Mouse (Mus musculus) embryonic facial prominence, embryonic 10.5 days (tissue): ENCODE measurements around the gene Ppp1r27. TPM values are rescaled to one million over a fixed set of nuclear protein-coding genes. Genes with fewer than 3 reads are reported as not detected.
"Not testable (repeated sequence)": the region's sequence is repeated elsewhere in the genome, so short reads cannot be mapped to it uniquely, and the experiment has no call there.

ENCODE experiments used
- DNase-seq: peaks from one replicate; pipeline ENCODE4 v3.0.0-alpha.2; 2017; ENCODE audit warnings: low spot score
- H3K27ac ChIP-seq: fragments of 300-500 bp; sonication (generic); replicated peaks from 2 replicates; pipeline ENCODE4 v1.5.1; 2016; ENCODE audit warnings: mild to moderate bottlenecking
- H3K27me3 ChIP-seq: fragments of 300-500 bp; sonication (generic); replicated peaks from 2 replicates; pipeline ENCODE4 v1.6.1; 2016; ENCODE audit warnings: low read depth, mild to moderate bottlenecking; ENCODE audit not compliant: poor library complexity, severe bottlenecking
- H3K36me3 ChIP-seq: fragments of 300-500 bp; sonication (generic); replicated peaks from 2 replicates; pipeline ENCODE4 v1.6.1; 2016; ENCODE audit warnings: mild to moderate bottlenecking, moderate library complexity
- H3K4me1 ChIP-seq: fragments of 300-500 bp; sonication (generic); 2 replicates; pipeline ENCODE4 v1.6.1; 2016
- H3K4me3 ChIP-seq: fragments of 300-500 bp; sonication (generic); 2 replicates; pipeline ENCODE4 v1.5.1; 2016; ENCODE audit warnings: mild to moderate bottlenecking, moderate library complexity
- H3K9me3 ChIP-seq: fragments of 300-500 bp; sonication (generic); 2 replicates; pipeline ENCODE4 v1.6.1; 2016; ENCODE audit warnings: mild to moderate bottlenecking
- WGBS: fragments of 180-500 bp; shearing (Covaris S2); methylation state at CpG from one replicate; pipeline ENCODE4 v1.1.7; 2016; 5-methylcytosine and 5-hydroxymethylcytosine counted together
- polyA plus RNA-seq: library from polyadenylated mRNA; unstranded; fragments of >200 nt; fragmentation: Nextera tagmentation; extraction: Ambion mirVana; gene quantifications from 2 replicates; pipeline ENCODE4 v1.2.1, GENCODE M21; 2016

The Ppp1r27 gene
- polyA plus RNA-seq, 1 experiment from 2014 or later = not detected

DNA sequence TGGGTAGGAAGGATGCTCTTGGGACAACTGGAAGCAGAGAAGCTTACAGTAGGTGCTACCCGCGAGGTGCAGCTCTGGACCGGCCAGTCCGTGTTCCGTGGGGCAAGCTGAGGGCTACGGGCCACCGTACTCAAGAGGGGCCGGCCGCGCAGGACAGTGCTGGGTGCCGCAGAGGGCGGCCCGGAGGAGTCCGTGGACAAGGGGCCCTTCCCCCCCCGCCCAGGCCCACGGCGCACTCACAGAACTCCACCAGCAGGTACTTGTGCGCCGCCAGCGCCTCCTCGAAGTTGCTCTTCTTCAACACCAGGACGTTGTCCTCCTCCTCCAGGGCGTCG is 21.5 kb upstream of the Ppp1r27 start:
- Histone ChIP-seq H3K4me1 (peaks cover 32% of the 10 kb centered on the region), H3K4me3 (peak overlapping the region; percentile 64), H3K36me3 (peaks cover 56% of the 10 kb centered on the region), H3K27me3 (no peaks in the 10 kb centered on the region), H3K27ac (peak overlapping the region; percentile 96), H3K9me3 (no peaks in the 10 kb centered on the region)
- under 1% methylated on average over 24 of the region's 24 CpGs for WGBS
- no peak for DNase-seq

DNA sequence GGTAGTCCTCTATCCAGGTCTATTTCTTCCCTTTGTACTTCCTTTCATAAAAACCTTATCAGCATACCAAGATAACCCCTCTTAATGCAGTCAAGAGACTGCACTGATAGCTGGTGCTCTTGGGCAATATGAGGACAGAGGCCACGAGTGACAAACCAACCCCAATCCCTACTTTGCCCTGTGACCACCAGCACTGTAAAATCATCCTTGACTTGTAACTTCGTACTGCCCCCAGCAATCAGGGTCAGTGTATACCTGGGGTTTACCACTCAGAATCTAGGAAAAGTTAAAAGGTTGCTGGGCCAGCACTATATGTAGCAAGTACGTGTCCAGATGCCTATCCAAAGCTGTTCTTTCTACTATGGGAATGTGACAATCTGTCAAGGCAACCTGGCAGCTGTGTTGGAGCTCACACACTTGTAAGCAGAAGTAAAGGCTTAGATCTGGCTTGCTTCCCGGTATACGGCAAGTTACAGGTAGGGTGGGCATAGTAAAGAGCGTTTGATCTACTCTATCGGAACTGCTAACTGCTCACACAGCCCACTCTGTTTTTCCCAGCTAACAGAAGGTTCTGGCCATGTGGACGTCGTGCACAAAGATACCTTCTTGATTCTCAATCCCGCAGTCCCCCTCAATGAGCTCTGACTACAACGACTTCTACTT is 21.0 kb upstream of the Ppp1r27 start:
- Histone ChIP-seq H3K27ac (peak overlapping the region; percentile 96), H3K27me3 (no peaks in the 10 kb centered on the region), H3K4me1 (peaks cover 32% of the 10 kb centered on the region), H3K36me3 (peaks cover 56% of the 10 kb centered on the region), H3K9me3 (no peaks in the 10 kb centered on the region), H3K4me3 (peak overlapping the region; percentile 64)
- 19% methylated on average over 11 of the region's 11 CpGs for WGBS
- DNase-seq = no peak

DNA sequence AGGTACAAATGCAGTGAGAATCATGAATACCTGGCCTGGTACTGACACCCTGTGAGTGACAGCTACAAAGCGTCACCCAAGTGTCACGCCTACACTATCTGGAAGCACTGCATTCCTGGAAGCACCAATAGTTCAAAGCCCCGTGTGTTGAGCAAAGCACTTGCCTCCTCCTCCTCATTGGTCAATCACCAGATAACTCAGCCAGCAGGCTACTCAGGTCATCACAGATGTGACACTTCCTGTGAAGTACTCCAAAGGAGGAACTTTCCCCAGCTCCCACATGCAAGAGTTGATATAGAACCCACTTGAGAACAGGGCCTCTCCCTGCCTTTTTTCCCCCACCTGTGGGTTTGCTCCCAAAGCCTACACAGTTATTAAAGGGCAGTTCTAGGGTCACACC is 20.2 kb upstream of the Ppp1r27 start:
- H3K27ac ChIP-seq = peak overlapping the region; percentile 96; the same call in 1 of the 2 replicates
- H3K4me1 ChIP-seq = peaks cover 32% of the 10 kb centered on the region
- 83% methylated on average over 3 of the region's 3 CpGs for WGBS
- no peaks in the 10 kb centered on the region for H3K27me3 ChIP-seq
- peak overlapping the region; percentile 64 for H3K4me3 ChIP-seq
- no peaks in the 10 kb centered on the region for H3K9me3 ChIP-seq
- peaks cover 56% of the 10 kb centered on the region for H3K36me3 ChIP-seq
- DNase-seq = no peak

GRCm38 (mm10) chr11:120568324-120568723 is 17.4 kb upstream of the Ppp1r27 start:
- no peaks in the 10 kb centered on the region for H3K27me3 ChIP-seq
- 97% methylated on average over 6 of the region's 6 CpGs for WGBS
- peaks cover 84% of the 10 kb centered on the region for H3K36me3 ChIP-seq
- H3K4me3 ChIP-seq = no peak overlapping the region
- no peak for DNase-seq
- H3K27ac ChIP-seq = no peak overlapping the region
- peaks cover 21% of the 10 kb centered on the region for H3K4me1 ChIP-seq
- H3K9me3 ChIP-seq = no peaks in the 10 kb centered on the region

GRCm38 (mm10) chr11:120565114-120565513 is 14.2 kb upstream of the Ppp1r27 start:
- Histone ChIP-seq H3K27me3 (no peaks in the 10 kb centered on the region), H3K27ac (no peak overlapping the region), H3K9me3 (no peaks in the 10 kb centered on the region), H3K4me1 (0 out of 2 replicates have a peak, but pooled peaks cover 2% of the 10 kb centered on the region), H3K36me3 (peaks cover 100% of the 10 kb centered on the region), H3K4me3 (no peak overlapping the region)
- WGBS = 88% methylated on average over 9 of the region's 9 CpGs
- DNase-seq = no peak

- H3K27me3 ChIP-seq = no peaks in the 10 kb centered on the region
- H3K4me3 ChIP-seq = no peak overlapping the region
- no peak overlapping the region for H3K27ac ChIP-seq
- no peak for DNase-seq
- peaks cover 96% of the 10 kb centered on the region for H3K36me3 ChIP-seq
- whole genome bisulfite sequencing = 96% methylated on average over 13 of the region's 13 CpGs
- H3K9me3 ChIP-seq = no peaks in the 10 kb centered on the region
- 0 out of 2 replicates have a peak, but pooled peaks cover 2% of the 10 kb centered on the region for H3K4me1 ChIP-seq
These were observed 12.0 kb upstream of the Ppp1r27 start for GRCm38 (mm10) chr11:120562949-120563348.

DNA sequence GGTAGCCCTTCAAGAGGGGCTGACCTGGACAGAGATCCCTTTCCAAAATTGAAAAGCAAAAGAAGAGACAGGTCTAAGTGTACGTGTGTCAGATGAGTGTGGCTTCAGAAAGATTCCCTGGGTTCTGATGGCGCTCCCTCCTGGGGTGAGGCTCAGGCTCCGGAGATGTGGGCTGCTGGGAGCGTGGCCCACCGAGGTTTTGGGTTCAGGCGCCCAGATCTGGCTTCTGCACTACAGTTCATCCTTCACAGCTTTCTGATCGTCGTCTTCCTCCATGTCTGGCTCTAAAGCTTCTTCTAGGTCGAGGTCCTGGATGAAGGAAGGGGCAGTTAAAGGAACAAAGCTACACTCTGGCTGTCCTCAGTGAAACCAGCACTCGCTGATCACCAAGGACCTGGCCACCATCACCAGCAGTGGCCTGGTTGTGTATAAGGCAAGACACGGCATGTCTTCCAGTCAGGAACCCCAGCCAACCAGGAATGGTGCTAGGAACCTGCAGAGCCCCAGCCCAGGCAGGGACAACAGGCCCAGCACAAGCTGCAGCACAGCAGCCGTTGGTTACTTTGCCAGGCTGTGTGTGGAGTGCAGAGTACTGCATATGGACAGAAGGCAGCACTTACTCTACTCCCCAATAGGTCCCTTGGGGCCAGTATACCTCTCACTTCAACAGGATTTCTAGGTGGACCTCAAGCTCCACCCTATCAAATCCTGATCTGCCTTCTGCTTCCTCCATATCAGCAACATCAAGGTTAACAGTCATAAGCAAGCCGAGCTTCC is 10.2 kb upstream of the Ppp1r27 start:
- H3K36me3 ChIP-seq = peaks cover 78% of the 10 kb centered on the region

DNA sequence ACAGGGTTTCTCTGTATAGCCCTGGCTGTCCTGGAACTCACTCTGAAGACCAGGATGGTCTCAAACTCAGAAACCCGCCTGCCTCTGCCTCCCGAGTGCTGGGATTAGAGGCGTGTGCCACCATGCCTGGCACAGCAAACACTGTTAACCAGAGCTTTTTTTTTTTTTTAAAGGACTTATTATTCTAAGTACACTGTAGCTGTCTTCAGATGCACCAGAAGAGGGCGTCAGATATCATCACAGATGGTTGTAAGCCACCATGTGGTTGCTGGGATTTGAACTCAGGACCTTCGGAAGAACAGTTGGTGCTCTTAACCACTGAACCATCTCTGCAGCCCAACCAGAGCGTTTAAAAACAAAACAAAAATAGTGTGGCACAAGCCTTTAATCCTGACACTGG is 7.9 kb upstream of the Ppp1r27 start:
- H3K4me1 ChIP-seq, H3K4me3 ChIP-seq, H3K9me3 ChIP-seq, H3K27me3 ChIP-seq, H3K27ac ChIP-seq, DNase-seq: not testable (repeated sequence)
- WGBS = 86% methylated on average over 6 of the region's 6 CpGs
- H3K36me3 ChIP-seq = peaks cover 55% of the 10 kb centered on the region

More for the DNA sequence above, 10.2 kb upstream of the Ppp1r27 start:
- no peaks in the 10 kb centered on the region for H3K27me3 ChIP-seq
- H3K4me1 ChIP-seq = no peaks in the 10 kb centered on the region
- H3K4me3 ChIP-seq = no peak overlapping the region
- WGBS = 93% methylated on average over 13 of the region's 13 CpGs
- no peaks in the 10 kb centered on the region for H3K9me3 ChIP-seq
- DNase-seq = no peak
- H3K27ac ChIP-seq = no peak overlapping the region

GRCm38 (mm10) chr11:120555260-120555659 is 4.3 kb upstream of the Ppp1r27 start:
- no peaks in the 10 kb centered on the region for H3K9me3 ChIP-seq
- H3K4me1 ChIP-seq = peaks cover 8% of the 10 kb centered on the region
- 82% methylated on average over 2 of the region's 2 CpGs for WGBS
- no peak overlapping the region for H3K27ac ChIP-seq
- no peaks in the 10 kb centered on the region for H3K27me3 ChIP-seq
- peaks cover 19% of the 10 kb centered on the region for H3K36me3 ChIP-seq
- DNase-seq = no peak
- H3K4me3 ChIP-seq = no peak overlapping the region

DNA sequence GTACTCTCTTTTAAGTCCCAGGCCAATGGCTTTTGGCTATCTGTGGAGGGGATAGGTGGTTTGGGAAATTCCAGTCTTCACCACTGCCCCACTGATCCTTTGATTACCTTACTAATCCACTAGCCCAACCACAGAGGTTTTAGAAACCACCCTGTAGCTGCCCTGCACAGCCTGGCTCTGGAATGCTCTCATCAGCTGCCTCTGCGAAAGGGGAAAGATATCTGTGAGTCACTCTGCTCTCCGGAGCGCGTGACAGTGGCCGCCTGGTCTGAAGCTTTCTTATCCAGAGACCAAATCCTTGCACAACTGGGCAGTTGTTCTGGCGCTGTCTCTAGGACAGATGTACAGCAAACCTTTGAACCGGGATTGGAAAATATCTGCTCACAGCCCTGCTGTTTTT is 3.9 kb upstream of the Ppp1r27 start:
- no peaks in the 10 kb centered on the region for H3K9me3 ChIP-seq
- 81% methylated on average over 7 of the region's 7 CpGs for WGBS
- peaks cover 15% of the 10 kb centered on the region for H3K36me3 ChIP-seq
- H3K27ac ChIP-seq = no peak overlapping the region
- H3K4me1 ChIP-seq = peaks cover 12% of the 10 kb centered on the region
- H3K4me3 ChIP-seq = no peak overlapping the region
- no peak for DNase-seq
- no peaks in the 10 kb centered on the region for H3K27me3 ChIP-seq

GRCm38 (mm10) chr11:120552736-120553135 is 1.8 kb upstream of the Ppp1r27 start:
- Histone ChIP-seq H3K27me3 (no peaks in the 10 kb centered on the region), H3K9me3 (no peaks in the 10 kb centered on the region), H3K4me1 (peaks cover 29% of the 10 kb centered on the region), H3K36me3 (0 out of 2 replicates have a peak, but pooled peaks cover under 1% of the 10 kb centered on the region), H3K27ac (no peak overlapping the region), H3K4me3 (no peak overlapping the region)
- DNase-seq = no peak
- 83% methylated on average over 5 of the region's 5 CpGs for WGBS

DNA sequence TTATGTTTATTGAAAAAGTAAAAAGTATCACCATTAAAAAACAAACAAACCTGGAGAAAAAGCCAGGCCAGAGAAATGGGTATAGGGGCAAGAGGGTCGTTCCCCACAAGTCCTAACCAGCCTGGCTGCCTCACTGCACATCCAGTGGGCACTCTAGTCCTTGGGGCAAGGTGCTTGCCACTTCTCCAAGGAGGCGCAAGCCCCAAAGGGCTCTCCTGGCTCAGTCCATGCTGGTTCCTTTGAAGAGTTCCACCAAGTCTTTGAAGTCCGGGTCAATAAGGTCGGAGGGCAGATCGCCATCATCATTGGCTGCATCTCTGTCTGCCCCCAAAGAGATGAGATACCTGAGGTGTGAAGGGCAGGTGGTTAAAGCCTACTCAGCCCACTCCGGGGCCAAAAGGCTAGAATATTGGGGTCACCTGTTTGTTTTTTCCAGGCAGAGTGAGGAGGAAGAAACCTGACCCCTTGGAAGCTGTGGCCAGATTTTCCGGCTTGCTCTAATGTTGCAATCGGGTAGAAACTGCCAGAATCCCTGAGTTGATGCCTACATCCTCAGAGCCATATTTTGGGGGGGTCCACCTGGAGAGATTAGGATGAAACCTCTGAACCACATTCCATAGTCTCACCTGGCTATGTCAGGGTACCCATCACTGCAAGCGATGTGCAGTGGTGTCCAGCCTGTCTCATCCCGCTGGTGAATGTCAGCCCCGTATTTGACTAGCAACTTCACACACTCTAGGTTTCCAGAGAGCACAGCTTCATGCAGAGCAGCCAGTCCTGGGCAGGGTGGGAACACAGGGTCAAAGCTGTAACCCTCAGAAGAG is 734 bp downstream of the Ppp1r27 start:
- H3K4me1 ChIP-seq = peaks cover 35% of the 10 kb centered on the region
- 74% methylated on average over 11 of the region's 11 CpGs for WGBS
- no peak for DNase-seq

More for the DNA sequence above, 734 bp downstream of the Ppp1r27 start:
- Histone ChIP-seq H3K36me3 (peaks cover 21% of the 10 kb centered on the region), H3K27me3 (no peaks in the 10 kb centered on the region), H3K27ac (peak overlapping the region; percentile 92), H3K9me3 (no peaks in the 10 kb centered on the region), H3K4me3 (peak overlapping the region; percentile 78)
